Mouse (Mus musculus) G1E-ER4 (cell line): Measurements from ENCODE around the gene Cdk17. TPM values are rescaled to one million over a fixed set of nuclear protein-coding genes. Genes with fewer than 3 reads are reported as not detected.

Source experiments
- GATA1 ChIP-seq: IDR thresholded peaks from one replicate; pipeline ENCODE4 v1.8.0; 2012; ENCODE audit warnings: low read length, inconsistent platforms
- polyA plus RNA-seq: library from polyadenylated mRNA; stranded (reverse); fragments of >175 nt; gene quantifications from 2 replicates; pipeline ENCODE4 v1.2.3, GENCODE M21; 2012

The Cdk17 gene
- polyA plus RNA-seq, 1 experiment, result 4.8 TPM

DNA sequence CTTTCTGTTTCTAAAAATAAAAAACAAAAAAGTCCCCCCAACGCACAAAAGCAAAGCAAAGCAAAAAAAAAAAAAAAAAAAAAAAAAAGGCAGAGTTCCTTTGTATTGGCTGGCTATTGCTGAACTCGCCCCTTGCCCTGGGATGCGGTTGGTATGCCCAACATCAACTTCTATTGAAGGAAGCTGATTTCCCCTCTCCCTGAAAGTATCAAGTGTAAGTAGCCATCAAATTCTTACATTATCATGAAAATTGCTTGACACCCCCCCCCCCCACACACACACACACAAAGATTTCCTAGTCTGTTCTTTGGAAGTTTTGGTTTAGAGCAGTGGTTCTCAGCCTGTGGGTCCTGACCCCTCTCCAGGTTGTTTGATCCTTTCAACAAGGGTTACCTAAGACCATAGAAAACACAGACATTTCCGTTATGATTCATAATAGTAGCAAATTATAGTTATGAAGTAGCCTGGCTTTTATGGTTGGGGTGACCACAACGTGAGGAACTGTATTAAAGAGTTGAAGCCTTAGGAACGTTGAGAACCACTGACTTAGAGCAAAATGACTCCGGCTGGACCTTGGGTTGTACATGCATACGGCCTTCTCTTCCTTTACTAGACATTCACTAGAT lies 23.8 kb downstream of the Cdk17 start:
- no peak for TF ChIP-seq GATA1

DNA sequence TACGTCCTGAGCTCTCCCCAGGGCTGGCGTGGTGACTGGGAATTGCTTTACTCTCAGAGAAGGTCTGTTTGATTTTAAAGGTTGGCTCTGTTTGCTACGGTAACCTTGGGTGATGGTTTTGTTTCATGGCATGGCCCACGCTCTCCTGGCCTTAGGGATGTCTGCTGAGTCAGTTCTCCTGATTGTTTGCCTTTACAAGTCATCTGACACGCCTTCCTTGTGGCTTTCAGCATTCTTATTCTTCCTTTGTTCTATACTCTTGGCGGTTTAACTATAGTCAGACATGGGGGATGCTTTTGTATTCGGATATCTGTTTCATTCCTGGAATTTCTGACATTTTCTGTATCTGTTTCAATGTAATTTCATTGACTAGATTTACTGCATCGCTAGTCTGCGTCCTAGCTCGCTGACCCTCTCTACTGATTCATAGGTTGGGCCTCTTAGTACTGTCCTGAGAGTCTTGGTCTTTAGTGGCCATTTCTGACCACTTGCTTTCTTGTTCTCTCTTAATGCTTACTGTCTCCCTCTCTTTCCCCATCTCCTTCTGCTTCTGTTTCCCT lies 27.8 kb downstream of the Cdk17 start:
- TF ChIP-seq GATA1, result no peak

DNA sequence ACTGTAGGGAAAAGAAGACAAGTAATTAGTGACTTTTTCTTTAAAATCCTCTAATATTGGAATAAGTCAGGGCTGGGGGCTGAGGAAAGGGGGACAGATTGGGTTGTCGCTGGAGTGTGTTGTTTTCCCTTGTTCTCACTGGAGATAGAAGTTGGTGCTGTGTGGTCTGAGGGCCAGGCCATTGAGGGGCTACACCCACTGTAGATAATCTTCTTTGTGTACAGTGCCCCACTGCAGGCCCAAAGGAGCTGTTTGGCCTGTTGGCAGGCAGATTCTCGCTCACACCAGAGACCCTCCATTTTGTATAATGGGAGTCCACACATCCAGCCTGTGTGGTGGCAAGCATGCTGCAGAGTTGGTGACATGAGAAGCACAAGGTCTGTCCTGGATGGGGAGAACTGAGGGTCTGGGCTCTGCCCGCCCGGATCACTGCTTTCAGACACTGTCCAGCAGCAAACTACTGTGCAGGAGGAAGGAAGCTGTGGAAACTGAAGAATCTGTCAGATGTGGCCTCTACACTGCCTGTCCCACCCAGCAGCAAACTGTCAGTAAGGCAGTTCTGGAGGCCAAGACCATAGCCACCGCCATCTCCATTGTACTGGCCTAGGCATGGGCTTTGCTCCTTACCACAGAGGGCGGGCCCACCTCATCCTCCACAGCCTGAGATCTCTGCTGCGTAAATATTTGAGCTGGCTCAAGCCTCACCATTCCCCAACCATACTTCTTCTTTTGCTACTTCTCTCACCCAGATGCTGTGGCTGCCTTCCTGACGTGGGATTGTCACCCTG lies 30.0 kb downstream of the Cdk17 start:
- TF ChIP-seq GATA1, result no peak

DNA sequence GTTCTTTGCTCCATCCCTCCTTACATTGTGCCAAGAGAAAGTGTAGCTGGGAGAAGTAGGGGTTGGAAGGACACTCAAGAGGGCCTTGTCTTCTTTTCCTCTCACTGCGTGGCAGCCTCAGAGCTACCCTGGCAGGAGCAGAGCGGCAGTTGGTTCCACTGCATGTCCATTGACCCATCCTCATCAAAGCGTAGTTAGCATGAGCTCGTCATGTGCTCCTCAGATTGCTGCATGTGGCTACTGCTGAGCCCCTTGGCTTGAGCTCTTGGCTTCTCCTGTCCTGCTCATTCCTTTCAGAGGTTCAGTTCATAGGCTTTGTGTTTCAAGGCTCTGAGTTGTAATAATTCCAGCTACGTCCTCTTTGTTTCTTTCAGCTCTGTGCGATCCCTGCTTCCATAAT lies 36.4 kb downstream of the Cdk17 start:
- no peak for TF ChIP-seq GATA1

DNA sequence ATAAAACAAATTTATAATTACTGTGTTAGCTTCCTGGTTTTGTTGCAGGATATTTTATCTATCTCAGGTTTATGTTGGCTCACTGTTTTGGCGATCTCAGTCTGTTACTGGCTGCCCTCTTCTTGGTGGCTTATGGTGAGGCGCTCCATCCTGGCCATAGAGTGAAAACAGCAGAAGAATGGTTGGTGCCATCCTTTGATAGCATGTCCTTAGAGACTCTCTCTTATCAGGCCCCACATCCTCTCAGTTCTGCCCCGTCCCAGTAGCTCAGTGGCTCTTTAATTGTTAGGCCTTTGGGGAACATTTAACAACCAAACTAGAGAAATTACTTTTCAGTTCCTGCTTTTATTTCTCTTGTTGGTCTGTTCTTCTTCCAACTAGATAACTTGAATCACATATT lies 38.3 kb downstream of the Cdk17 start:
- no peak for TF ChIP-seq GATA1

DNA sequence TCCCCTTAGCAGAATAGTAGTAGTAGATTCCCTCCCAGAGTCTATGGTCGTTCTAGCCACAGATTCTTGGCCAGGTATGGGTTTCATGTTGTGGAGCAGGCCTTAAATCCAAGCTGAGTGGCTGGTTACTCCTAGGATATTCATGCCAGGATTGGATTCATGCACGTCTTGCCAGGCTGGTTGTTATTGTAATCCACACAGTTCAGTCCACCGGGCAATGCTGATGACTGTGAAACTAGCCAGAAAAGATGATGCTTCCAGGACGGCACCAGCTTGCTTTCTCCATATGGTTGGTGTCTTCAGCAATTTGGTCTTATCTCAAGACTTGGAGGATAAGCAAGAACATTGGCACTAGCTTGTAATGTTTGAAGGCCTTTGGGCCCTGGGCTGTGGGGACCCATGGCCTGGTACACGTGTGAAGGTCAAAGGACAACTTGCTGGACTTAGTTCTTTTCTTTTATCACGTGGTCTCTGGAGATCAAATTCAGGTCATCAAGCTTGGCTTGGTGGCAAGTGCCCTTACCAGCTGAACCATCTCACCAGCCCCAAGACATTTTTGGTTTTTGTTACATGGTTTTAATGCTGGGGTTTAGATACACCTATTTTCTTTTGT lies 41.3 kb downstream of the Cdk17 start:
- no peak for TF ChIP-seq GATA1

DNA sequence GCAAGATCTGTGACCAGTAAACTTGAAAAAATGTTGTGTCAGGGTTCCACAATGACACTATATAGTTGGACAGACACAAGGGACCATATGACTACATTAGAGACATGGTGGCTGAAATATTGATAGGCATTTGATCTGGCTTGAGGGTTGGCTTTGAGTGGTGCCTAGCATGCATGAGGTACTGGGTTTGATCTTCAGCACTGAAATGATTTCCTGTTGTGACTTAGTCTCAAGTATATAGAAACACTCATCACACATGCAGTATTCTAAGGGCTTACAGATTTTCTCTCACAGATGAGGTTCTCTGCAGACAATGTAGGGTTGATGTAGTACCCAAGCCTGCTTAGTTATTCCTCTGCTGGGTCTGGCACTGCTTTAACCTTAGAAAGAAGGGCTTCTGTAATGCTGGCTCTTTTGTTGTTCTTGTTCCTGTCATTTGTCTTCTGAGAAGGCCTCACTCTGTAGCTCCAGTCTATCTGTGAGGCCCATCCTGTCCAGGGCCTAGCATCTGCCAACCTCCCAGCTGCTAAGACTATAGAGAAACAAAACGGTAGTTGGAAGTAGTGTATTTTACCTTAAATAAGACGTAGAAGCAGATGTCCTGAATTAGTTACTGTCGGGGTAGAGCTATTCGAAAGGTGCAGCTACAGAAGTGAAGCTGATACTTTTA lies 44.7 kb downstream of the Cdk17 start:
- TF ChIP-seq GATA1, result no peak

DNA sequence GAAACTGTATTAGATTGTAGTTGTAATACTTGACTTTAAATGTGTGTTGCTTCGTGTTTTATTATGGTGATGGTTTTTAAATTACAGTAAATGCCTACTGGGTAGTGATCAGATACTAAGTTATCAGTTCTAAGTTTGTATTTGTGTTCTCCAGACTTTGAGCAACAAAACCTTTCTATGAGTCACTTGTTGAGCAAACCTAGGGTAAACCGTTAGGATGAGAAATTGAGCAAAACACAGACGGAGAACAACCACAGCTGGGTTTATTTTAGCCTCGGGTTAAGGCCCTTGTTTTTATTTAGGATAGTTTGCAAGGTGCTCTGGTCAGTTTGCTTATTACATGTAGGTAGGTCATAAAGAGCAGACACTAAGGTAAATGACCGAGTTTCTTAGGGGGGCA lies 46.5 kb downstream of the Cdk17 start:
- TF ChIP-seq GATA1, result no peak

DNA sequence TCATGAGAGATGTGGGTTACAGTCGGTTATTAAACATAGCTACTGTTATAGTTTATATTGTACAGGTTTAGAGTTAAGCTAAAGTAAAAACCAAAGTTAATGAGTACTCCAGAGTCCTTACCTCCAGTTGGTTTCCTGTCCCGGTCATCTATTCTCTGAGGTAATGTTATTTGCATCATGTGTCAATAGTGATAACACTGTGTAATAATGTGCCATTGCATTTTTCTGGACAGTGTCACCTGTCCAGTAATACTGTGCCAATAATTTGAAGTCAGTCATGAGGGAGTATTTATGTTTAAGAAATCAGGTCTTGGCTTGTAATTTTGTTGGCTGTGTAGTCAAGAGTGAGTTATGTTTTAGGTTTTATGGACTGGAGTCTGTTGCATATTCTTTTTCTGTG lies 52.0 kb downstream of the Cdk17 start:
- TF ChIP-seq GATA1, result no peak

DNA sequence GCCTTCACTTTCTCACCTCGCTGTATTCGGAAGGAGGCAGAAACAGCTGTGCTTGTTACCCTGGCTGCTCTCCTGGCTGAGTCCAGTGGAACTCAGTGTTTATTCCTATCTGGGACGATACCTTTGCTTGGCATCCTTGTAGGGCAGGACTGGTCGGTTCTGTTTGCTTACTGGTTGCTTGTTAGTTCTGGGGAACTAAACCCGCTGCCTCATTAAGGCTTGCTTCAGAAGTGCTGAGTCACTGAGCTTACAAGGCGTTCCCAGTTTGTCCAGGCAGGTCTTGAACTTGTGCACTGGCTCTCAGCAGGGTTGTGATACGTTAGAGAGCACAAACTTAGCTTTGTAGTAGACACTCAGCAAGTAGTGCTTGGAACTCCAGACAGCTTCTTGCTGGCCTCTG lies 52.7 kb downstream of the Cdk17 start:
- TF ChIP-seq GATA1, result no peak

DNA sequence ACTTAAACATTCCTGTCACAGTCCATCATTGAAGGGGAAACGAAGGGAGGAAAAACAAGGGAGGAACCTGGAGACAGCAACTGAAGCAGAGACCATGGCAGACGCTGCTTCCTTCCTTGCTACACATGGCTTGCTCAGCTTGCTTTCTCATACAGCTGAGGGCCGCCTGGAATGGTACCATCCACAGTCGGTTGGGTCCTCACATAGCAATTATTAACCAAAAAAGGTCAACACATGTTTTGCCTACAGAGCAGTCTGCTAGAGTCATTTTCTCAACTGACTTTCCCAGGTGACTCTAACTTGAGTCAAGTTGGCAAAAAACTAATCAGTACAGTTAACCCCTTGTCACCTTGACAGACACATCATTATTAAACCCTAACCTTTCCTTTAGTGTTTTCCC lies 53.6 kb downstream of the Cdk17 start:
- TF ChIP-seq GATA1, result no peak

DNA sequence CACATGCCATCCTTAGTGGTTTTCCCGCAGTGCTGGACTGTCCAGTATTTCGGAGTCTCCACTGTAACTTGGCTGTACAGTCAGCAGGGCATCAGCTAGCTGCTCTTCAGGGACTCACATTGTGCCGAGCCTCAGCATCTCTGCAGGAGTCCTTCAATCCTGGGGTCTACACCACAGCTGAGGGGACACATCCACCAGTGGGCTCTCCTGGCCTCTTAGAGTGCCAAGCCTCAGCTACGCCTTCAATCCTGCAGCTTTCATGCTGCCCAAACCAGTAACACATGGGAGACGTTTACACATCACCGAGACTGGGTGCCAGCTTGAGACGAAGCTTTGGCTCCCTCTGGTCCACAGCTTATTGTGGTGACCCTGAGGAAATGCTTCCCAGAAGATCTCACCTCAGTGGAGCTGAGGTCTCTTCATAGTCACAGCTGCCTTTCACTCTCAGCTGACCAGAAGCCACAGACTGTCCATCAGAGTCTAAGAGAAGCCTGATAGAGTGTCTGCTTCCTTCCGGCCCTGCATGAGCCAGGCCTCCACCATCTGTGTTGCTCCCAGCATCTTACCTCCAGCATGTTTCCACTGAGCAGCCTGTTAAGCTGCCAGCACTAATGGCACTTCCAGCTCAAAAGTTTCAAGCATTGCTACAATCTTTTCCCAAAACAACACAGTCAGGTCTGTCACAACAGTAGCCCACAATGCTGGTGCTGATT lies 54.5 kb downstream of the Cdk17 start:
- no peak for TF ChIP-seq GATA1

DNA sequence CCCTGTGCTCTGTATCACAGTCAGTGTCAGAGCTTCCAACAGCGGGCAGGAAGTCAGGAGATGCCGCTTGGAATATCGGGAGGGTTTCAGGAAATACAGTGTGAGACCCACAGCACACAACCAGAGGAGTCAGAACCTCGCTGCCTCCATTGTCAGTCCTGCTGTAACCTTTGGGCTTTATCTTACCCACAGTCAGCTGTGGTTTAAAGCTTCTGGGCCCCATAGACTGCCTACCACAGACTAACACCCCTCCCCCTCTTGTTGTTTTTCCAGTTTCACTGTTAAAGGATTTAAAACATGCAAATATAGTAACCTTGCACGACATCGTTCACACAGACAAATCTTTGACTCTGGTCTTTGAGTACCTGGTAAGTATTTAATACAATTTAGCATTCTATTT lies 65.1 kb downstream of the Cdk17 start:
- TF ChIP-seq GATA1, result no peak

DNA sequence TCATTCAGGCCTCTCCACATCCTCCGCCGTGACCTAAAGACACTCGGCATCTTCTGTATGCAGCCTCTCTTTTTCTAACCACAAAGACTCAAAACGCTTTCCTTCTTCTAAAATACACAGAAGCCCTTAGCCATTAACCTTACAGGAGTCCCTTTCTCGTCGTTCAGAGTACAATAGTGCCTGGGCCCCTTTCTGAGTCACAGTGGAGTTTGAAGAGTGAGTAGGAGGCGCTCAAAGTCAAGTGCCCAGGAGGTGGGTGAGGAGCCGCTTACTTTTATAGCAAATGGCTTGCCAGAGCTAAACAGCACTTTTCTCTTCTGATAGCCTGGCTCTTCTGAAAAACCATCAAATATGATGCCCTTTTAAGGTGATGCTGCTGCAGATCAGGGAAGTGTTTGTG lies 67.2 kb downstream of the Cdk17 start:
- TF ChIP-seq GATA1, result no peak

DNA sequence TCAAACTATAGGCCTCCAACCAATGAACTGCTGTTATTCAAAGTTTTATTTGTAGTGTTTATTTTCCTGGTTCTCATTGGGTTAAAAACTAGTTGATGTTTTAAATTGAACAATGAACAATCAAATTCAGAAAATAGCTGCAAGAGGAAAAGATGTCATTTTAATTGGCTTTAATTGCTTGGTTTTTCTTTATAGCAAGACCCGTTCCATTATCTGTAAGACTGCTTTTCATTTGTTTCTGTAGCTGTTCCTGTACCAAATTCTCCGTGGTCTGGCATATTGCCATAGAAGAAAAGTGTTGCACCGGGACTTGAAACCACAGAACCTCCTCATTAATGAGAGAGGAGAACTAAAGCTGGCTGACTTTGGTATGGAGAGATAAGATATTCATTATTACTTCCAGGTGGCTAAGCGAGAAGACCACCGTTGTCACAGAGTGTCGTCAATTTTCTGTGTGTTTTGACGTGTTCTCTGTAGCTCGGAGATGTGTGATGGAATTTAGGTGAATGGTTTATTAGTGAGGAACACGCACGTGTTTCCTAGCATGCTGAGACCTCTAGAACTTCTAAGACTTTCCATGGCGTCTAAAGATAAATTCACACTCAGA lies 67.8 kb downstream of the Cdk17 start:
- TF ChIP-seq GATA1, result no peak

DNA sequence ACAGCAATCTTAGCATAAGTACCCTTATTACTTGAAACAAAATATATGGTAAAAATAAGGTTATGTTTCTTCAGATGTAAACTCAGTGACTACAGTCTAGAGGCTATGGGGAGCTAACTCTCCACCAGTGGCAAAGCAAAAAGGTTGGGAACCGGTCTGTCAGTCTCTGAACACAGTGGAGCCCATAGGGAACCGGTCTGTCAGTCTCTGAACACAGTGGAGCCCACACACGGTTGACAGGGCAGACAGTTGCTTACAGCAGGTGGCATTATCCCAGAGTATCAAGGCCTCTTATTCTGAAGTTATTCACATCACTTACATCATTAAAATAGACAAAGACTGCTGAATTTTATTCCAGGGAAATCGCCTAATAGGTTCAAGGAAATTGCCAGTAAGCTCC lies 70.8 kb downstream of the Cdk17 start:
- no peak for TF ChIP-seq GATA1
